Mouse (Mus musculus) kidney, adult 8-10 months (tissue): ENCODE data around the gene Rnf26.

Experiments used
- DNase-seq, 2 experiments: peaks; one replicate each; pipeline ENCODE4 v3.0.0; 2022

The Rnf26 gene

GRCm38 (mm10) chr9:44113105-44113789 lies at the start of gene Rnf26, which contains the start of gene Gm49380:
Gene Rnf26, minus strand, starts transcription at chr9:44113517.
Gene Gm49380, minus strand, starts transcription at chr9:44113500.
- peak; percentile 96 to 98 for DNase-seq

DNA sequence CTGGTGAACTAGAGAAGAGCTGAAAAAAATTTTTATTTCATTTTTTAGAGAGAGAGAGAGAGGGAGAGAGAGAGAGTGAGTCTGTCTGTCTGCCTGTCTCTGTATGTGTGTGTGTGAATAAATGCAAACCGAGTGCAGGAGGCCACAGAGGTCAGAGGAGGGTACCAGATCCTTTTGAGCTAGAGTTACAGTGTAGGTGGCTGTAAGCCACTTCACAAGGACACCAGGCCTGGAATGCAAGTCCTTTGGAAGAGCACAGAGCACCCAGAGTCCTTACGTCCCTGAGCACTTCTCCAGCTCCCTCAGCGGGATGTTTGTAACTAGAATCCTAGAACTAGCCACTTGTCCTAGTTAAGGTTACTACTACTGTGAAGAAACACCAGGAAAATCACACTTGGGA lies 46.6 kb upstream of the Rnf26 start:
- no peak for DNase-seq

GRCm38 (mm10) chr9:44147290-44147689 lies 34.0 kb upstream of the Rnf26 start:
- DNase-seq, result peak in 1 of 2 experiments; percentile 34

DNA sequence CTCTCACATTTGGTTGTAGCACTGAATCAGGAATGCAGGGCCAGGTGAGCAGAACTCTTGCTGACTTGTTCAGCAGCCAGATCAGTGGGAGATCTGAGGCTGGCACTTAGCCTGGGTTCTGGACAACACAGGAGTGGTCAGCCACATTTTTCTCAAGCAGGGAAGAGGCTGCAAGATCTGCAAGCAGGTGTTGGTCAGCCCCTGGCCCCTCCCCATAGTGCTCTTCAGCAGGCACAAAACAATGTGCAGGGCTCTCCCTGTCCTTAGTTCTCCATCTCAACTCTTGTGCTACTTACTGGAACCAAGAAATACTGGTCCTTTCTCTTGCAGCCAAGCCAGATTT lies 31.4 kb upstream of the Rnf26 start:
- no peak for DNase-seq

DNA sequence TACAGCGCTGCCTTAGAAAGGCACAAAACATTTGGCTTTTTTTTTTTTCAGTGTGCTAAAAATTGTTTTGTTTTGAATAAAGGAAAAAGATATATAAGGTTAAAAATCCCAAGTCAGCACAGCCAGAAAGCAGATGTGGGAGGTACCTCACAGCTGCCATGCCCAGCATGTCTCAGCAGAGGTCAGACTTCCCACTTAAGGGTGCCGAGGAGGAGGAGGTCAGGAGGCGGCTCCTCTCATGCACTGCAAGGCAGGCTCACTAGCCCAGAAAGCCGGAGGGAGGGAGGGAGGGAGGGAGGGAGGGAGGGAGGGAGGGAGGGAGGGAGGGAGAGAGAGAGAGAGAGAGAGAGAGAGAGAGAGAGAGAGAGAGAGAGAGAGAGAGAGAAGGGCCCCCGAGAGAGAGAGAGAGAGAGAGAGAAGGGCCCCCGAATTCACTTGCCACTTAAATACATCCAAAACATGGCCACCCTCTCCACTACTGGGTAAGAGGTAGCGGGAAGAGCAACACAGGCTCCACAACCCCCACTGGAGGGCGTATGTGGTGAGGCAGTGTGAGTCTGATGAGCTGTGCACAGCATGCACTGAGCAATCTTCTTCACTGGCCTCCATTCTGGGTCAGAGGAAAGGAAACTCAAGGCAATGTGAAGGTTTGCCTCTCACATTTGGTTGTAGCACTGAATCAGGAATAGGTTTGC lies 30.9 kb upstream of the Rnf26 start:
- peak; percentile 51 to 64 for DNase-seq

DNA sequence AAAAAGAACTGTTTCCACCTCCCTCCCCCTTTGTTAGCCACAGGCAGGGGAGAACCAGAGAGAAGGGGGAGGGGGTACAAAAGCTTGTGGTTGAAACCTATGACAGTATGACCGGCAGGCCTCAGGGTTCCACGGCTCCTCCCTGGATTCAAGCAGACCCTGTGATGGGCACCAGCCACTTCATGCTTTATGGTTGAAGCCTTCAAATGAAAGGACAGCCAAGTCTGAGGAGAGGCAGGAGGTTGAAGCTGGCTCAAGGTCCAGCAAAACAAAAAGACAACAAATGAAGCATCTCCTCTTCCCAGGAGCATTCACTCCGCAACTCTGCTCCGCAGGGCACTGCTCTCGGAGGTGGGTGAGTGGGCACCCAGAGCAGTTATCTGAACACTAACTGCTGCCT lies 30.1 kb upstream of the Rnf26 start:
- no peak for DNase-seq

DNA sequence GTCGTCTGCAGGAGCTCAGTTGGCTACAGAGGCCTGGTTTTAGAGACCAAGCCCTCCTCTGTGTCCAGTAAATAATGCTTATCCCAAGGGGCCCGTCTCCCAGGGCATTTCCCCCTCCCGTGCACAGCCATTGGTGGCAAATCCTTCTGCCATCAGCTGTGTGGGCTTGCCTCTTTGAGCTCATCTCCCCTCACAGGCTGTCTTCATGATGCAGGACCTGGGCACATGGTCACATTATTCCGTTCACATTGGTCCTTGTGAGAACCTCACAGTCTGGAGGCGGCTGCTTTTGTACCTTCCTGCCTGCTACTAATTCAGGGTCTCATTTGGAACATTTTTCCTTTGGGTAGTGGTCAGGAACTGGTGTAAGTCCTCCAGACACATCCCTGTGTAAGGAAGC lies 28.6 kb upstream of the Rnf26 start:
- no peak for DNase-seq

- DNase-seq, result no peak
Measured at GRCm38 (mm10) chr9:44137846-44138245, 24.5 kb upstream of the Rnf26 start.

- no peak for DNase-seq
Measured at GRCm38 (mm10) chr9:44135731-44136411, 22.6 kb upstream of the Rnf26 start.

- DNase-seq, result peak; percentile 36 to 42
Measured at GRCm38 (mm10) chr9:44134851-44135730, 21.8 kb upstream of the Rnf26 start.

DNA sequence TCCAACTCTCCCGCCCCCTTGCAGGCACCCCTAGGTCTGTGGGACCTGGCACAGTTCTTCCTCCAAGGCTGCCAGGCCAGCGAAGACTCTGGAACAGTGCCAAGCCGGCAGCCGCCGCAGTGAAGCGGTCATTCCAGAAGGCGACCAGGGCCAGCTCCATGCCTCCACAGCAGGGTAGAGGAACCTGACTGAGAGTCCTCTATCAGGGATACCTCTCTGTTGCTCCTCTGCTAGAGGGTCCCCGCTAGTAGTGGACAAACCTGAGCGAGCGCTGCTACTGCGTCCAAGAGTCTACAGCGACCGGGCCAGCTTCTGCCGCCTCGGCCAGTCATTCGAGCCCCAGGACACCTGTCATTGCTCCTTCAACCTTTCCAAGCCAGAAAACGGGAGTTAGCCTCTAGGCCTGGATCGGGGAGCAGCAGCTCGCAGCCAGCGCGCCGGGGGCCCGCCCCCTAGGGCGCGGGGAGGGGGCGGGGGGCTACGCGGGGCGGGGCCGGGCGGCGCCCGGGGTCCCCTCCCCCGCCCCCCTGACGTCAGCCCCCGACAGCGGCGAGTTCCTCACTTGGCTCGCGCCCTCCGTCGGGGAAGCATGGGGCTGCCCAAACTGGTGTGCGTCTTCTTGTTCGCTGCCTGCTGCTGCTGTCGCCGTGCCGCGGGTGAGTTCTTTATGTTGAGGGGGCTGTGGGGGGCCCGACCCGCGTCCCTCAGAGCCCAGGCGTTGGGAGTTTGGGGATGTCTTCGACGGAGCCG lies 21.0 kb upstream of the Rnf26 start, which contains the start of gene Mcam:
TSS of gene Mcam (plus strand) at position 369 of the 750 bp plus-strand sequence.
- peak; percentile 57 to 79 for DNase-seq

DNA sequence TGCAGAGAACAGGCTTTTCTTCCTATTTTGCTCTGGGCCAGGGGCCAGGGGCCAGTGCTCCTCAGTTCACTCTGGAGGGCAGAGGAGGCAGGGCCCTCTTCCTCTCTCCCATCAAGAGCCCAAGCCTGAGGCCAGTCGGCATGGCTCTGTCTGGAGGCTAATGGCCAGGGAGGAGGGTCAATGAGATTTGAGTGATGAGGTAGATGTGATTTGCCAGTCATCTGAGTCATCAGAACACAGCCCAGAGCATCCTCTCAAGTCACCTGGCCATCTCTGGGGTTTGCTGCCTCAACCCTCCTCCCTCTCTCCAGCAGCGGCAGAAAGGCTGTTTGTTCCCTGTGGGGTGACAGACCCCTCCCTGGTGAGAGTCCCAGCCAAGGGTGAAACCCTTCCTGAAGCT lies 20.0 kb upstream of the Rnf26 start:
- no peak for DNase-seq

DNA sequence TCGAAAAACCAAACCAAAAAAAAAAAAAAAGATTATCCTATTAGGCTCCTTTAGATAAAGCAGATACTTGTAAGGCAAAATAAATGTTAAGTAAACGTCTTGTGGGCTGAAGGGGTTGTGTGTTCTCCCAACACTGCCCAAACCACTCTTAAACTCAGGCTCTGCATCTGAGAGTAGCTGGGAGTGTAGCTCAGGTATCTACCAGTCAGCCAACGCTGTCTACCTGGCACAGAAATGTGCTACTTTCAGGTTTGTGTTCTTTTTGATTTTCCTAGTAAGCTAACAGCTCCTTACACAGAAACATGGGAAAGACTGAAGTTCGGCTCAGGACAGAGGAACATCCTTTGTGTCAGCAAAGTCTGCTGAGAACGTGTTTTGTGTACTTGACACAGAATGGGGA lies 18.9 kb upstream of the Rnf26 start:
- no peak for DNase-seq

DNA sequence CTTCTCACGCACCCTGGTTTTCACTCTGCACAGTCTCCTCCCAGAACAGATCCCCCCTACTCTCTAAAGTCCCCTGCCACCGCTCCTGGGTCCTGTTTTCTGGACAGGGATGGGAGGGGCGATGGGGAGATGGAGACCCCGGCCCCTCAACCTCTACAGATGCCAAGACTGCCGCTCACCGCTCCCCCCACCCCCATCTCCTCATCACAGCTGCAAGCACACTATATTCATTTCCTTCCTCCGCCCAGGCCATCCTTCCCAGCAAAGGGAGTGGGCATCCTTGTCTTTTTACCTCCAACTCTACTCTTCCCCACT lies 17.9 kb upstream of the Rnf26 start:
- no peak for DNase-seq

GRCm38 (mm10) chr9:44130581-44131275 lies 17.4 kb upstream of the Rnf26 start:
- no peak for DNase-seq

DNA sequence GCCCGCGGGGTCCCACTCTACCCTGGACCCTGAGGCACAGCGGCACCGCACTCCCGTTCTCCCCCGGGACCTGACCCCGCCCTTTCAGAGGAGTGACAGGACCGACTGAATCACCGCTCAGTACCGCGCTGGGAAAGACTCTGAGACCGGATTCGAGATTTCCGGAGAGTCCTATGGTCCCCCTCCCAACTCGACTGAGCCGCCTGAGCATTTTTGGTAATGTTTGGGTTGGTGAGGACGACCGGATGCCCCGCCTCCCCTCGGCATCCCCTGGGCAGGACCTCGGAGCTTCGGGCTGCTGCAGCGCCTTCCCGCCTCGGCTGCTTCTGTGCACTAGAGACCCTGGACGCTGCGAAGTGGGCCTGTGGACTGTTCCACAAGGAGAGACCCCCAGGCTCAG lies 16.7 kb upstream of the Rnf26 start:
- peak; percentile 76 to 77 for DNase-seq

DNA sequence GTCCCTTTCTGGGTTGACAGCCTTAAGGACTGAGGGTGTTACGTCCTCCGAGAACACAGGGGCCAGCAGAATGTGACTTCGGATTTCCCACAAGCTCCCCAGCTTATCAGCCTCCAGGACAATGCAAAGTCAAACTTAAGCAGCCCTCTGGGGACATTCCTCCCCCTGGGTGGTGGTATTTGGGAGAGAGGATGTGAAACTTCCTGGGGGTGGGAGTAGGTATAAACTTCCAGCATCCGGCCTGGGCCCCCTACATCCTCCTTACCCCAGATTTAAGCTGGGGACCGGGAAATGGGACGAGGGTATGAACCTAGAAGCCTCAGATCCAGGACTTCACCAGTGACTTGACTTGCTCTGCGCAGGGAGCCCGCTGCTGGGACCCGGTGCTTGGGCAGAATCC lies 16.3 kb upstream of the Rnf26 start:
- DNase-seq, result no peak

- peak; percentile 54 to 79 for DNase-seq
Measured at GRCm38 (mm10) chr9:44127351-44127801, 14.1 kb upstream of the Rnf26 start.

GRCm38 (mm10) chr9:44126746-44127145 lies 13.4 kb upstream of the Rnf26 start:
- no peak for DNase-seq

- peak; percentile 85 to 92 for DNase-seq
Measured at GRCm38 (mm10) chr9:44125546-44126428, 12.5 kb upstream of the Rnf26 start.

GRCm38 (mm10) chr9:44125026-44125425 lies 11.7 kb upstream of the Rnf26 start:
- no peak for DNase-seq
